Mouse (Mus musculus) right cerebral cortex, postnatal 25 days (tissue): ENCODE data around the gene Nacc1.

Experiments used
- DNase-seq: peaks from one replicate; pipeline ENCODE4 v3.0.0; 2022

The Nacc1 gene

DNA sequence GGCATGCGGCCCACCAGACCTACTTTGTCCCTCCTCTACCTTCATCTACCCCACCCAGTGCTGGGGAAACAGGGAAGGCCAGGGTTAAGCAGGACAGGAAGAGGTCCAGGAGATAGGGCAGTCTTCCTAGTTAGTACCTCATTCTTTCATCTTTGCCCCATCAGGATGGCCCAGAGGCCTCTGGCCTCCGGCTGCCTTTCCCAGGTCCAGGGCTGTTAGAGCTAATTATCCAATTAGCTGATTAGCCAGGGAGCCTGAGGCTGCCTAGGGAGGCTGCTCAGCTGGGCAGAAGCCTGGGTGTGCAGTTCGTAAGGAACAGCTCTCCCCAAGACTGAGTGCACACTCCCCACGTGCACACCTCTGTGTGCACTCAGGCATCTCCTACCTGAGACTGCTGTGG is 25.7 kb upstream of the Nacc1 start:
- no peak for DNase-seq

GRCm38 (mm10) chr8:84712759-84713120 is 25.1 kb upstream of the Nacc1 start:
- no peak for DNase-seq

DNA sequence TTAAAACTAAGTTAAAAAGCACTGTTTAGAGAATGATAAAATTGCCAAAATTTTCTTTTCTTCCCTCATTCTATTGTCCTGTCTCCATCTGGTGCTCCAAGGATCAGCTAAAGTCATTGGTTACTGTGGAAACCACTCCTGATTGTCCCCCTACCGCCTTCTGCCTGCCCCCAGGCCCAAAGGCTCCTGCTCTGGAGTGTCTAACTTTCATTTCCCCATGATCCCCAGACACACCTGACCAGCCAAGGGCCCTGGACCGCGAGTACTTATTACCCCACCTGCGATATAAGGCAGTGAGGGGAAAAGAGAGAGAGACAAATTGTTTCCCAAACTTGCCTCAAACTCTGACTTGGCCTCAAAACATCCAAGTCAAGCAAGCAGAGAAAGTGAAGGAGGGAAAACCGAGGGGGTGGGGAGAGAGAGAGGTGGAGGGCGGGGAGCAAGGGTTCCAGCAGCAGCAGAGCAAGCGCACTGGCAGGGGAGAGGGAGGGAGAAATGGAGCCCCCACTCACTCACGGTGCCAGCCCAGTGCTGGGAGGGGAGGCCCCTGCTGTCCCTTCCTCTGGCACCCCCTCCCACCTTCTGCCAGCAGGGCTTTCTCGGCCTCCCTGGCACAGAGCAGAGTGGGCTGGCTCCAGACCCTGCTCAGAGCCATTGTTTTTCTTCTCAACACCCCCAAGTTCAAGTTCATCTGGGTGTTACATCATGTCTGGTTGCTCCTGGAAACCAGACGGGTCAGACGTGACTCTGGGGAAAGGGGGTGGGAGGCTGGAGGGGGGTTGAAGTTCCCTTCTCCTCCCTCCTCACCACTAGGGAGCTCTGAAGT is 24.5 kb upstream of the Nacc1 start:
- DNase-seq: peak; percentile 34

- no peak for DNase-seq
Observed at GRCm38 (mm10) chr8:84711312-84711711, 23.6 kb upstream of the Nacc1 start.

DNA sequence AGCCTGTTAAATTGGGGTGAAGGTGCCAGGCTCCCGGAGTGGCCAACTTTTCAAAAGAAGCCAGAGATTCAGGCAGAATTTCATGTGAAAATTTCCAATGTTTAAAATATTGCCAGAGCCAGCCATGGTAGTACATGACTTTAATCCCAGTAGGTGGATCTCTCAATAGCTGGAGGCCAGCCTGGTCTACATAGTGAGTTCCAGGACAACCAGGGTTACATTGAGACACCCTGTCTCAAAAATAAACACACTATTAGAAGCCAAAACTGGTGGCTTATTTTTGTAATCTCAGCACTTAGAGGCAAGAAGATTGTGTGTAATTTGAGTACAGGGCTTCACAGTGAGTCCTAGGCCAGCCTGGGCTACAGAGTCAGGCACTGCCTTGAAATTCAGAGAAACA is 22.3 kb upstream of the Nacc1 start:
- DNase-seq: no peak

DNA sequence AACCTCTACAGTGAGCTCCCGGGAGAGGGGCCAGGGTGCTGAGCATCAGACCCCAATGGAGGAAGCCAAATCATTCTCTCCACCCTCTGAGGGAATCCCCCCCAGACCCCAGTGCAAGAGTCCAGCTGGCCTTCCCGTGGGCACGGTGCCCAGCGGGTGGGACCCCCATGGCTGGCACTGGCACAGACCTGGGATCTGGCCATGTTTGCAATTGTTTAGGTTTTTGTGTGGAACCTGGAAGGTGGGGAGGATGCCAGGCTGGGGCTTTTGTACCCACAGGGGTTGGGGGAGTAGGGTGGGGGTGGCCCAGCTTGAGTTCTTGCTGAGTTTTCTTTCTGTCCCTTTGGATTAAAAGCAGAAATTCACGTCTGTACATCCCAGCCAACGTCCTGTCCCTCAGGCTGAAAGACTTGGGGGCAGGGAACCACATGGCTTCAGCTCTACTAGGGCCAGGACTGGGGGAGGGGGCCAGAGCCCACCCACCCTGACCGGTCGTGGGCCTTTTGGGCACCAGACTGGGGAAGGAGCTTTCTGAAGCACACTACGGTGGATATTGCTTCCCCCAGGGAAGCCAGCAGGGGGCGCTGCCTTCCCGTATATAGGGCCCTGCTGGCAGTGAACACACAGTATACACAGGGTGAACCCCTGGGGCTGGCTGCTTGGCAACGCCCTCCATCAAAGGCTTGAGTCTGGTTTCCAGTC is 21.3 kb upstream of the Nacc1 start:
- peak; percentile 84 for DNase-seq

DNA sequence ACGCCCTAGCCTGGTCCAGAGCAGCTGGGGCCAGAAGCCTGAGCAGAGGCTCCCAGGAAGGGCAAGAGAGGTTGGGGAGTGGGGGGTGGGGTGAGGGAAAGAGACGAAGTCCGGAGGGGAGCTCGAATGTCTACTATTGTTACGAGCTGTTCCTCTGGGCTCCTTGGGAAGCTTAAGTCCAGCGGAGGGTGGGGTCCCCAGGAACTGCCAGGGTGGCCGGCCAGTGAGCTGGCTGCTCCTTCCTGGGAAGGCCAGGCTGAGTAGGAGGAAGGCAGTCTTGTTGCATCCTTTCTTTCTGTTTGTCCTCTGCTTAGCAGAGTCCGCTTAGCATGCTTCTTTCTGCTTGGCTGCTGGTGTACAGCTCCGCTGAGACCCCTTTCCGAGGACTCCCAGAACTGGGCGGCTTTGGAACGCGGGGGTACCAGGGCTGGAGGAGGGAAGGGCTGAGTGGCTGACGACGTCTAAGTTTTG is 20.4 kb upstream of the Nacc1 start:
- no peak for DNase-seq

- no peak for DNase-seq
Observed at GRCm38 (mm10) chr8:84707267-84707883, 19.7 kb upstream of the Nacc1 start.

DNA sequence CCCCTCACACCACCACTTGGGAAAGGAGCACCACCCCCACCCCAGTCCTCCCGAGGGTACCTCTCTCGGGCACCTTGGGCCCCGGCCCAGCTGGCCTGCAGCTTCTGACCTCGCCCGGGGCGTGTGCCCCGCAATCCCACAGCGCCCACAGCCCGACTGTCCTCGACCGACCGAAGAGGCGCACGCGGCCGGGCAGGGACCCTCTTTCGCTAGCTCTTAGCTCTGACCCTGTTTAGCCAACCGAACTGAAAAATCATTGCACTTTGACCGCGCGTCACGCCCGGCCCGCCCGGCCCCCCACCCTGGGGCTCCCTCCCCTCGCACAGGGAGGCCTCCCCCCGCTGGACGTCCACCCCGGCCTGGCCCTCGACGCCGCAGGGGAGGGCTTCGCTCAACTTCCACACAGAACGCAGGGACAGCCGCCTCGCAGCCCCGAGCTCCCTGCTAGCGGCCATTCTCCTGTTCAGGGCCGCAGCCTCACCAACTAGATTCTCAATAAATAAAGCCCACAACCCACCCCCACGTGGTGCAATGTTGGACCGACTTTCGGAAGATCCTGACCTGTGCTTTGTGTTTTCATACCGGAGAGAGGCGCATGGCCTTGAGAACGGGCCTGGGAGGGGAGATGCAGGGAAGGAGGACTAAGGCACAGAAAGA is 19.1 kb upstream of the Nacc1 start:
- DNase-seq: no peak

DNA sequence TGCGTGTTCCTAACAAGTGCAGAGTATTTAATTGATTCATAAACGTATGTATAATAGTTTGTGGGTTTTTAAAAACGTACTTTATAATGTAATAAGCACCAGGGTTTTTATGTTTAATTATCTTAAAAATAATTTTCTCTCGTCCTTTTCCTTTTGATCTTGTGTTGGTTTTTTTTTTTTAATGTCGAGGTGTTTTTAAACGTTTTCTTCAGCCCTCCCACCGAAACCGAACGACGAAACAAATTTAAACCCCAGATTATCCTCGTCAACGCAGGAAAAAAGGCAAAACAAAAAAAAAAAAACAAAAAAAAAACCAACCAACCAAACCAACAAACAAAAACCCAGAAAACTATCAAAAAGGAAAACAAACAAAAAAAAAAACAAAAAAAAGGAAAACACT is 18.3 kb upstream of the Nacc1 start:
- DNase-seq: no peak

GRCm38 (mm10) chr8:84704867-84705831 is 17.5 kb upstream of the Nacc1 start:
- DNase-seq: no peak

DNA sequence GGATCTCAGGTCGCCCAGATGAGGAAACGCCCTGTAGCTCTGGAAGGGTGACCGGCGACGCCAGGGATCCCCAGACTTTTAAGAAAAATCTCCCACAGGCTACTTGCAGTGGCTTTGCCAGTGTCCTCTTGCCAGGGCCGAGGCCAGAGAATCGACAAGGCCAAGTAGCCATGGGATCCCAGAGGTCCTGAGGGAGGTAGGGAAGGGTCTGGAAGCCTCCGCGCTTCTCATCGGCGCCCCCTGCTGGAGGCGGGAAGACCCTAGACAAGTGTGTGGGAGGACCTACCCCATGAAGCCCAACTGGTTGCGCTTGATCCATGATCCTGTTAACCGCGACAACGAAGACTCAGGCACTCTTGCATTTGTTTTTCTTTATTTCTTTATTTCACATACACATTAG is 16.7 kb upstream of the Nacc1 start:
- peak; percentile 68 for DNase-seq

- DNase-seq: no peak
Observed at GRCm38 (mm10) chr8:84703466-84704249, 16.0 kb upstream of the Nacc1 start.

DNA sequence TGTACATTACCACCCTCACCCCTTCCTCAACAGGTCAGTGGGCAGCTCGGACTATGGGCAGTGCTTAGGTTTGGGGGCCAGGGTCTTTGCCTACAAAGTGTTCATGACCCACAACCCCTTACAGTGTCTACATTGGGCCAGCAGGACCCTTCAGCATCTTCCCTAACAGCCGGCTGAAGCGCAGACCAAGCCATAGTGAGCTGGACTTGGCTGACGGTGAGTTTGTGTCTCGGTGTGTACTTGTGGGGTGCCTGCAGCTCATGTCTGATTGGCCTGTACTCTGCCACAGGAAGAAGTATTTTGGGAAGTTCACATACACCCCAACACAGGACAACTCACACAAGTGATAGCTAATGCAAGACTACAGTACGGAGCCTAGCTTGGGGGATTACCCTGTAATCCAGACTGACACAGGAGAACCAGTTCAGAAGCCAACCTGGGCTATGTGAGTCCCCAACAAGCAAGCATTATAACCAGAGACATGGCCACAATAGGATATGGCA is 15.4 kb upstream of the Nacc1 start:
- DNase-seq: no peak

DNA sequence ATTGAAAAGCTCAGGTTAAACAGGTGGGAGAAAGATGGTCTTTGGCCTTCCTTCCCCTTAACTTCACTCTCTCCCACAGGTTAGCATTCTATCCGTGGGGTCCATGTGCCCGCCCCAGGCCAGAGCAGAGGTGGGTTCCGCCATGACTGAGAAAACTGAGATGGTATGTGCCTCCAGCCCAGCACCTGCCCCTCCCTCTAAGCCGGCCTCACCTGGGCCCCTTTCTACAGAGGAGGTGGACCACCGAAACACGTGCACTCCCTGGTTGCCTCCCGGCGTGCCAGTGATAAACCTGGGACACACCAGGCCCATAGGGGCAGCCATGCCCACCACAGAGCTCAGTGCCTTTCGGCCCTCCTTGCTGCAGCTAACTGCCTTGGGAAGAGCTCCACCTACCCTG is 14.9 kb upstream of the Nacc1 start:
- DNase-seq: no peak

GRCm38 (mm10) chr8:84700941-84701911 is 13.6 kb upstream of the Nacc1 start, which contains the start of gene Lyl1:
Gene Lyl1 (plus strand): TSS chr8:84701457.
- no peak for DNase-seq

DNA sequence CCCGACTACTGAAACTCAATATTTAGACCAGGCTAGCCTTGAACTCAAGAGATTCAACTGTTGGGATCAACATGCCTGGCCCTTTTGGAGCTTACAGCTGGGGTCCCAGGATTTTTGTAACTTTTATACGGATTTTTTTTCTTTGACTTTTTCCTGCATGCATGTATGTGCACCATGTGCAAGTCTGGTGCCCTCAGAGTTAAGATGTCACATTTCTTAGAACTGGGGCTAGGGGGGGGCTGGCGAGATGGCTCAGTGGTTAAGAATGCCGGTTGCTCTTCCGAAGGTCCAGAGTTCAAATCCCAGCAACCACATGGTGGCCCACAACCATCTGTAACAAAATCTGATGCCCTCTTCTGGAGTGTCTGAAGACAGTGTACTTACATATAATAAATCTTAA is 12.9 kb upstream of the Nacc1 start:
- no peak for DNase-seq

GRCm38 (mm10) chr8:84699861-84700322 is 12.2 kb upstream of the Nacc1 start:
- DNase-seq: no peak

DNA sequence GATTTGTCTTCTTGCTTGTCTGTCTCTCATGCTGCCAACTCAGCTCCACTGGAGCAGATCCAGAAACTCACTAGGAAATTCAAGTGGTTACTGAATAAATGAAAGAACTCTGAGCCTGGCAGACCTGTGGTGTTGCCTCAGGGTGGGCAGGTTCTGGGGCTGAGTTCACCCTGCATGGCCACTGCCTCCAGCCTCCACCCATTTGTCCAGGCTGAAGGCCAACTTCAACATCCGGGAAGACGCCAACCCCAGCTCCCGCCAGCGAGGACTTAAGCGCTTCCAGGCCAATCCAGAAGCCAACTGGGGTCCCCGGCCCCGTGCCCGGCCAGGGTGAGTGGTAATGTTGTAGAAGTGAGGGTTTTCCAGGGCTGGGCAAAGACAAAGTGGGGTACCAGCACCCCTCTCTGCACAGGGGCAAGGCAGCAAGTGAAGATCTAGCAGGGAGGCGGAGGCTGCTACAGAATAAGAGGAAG is 11.3 kb upstream of the Nacc1 start:
- DNase-seq: no peak

DNA sequence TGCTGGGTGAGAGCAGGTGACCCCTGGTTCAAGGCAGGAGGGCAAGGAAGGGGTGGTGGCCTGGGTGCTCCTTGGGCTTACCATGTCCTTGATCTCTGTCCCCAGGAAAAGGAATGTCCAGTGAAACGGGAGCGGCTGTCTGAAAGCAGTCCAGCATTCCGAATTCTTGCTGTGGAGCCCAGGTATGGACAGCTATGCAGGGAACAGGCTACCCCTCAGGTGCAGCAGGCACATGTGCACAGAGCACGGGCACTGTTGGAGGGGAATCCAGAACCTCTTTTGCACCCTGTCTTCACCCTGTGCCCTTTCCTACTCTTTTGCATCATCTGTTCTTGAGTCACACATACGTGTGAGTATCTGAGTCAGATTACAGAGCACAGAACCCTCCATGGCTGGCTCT is 10.6 kb upstream of the Nacc1 start:
- DNase-seq: no peak
